Mouse (Mus musculus) neural tube, embryonic 12.5 days (tissue): ENCODE measurements around the gene Mrpl42. TPM values are rescaled to one million over a fixed set of nuclear protein-coding genes. Genes with fewer than 3 reads are reported as not detected.
A peak's percentile ranks its signal among the peaks of the same experiment; 100 is the strongest.
"Not testable (repeated sequence)": the region's sequence is repeated elsewhere in the genome, so short reads cannot be mapped to it uniquely, and the experiment has no call there.

Experiments
- ATAC-seq: fragments of 200-750 bp; cut with Nextera tagmentation; 2 replicates; pipeline ENCODE4 v1.8.0; 2017; ENCODE audit warnings: low read depth, mild to moderate bottlenecking, moderate TSS enrichment, moderate library complexity; ENCODE audit not compliant: low FRiP score
- H3K27ac ChIP-seq: fragments of 300-500 bp; sonication (generic); 2 replicates; pipeline ENCODE4 v1.5.1; 2016
- H3K27me3 ChIP-seq: fragments of 300-500 bp; sonication (generic); replicated peaks from 2 replicates; pipeline ENCODE4 v1.6.1; 2016; ENCODE audit warnings: mild to moderate bottlenecking
- H3K36me3 ChIP-seq: fragments of 300-500 bp; sonication (generic); 2 replicates; pipeline ENCODE4 v1.6.1; 2016; ENCODE audit warnings: mild to moderate bottlenecking
- H3K4me1 ChIP-seq: fragments of 300-500 bp; sonication (generic); 2 replicates; pipeline ENCODE4 v1.6.1; 2016
- H3K4me2 ChIP-seq: fragments of 300-500 bp; sonication (generic); replicated peaks from 2 replicates; pipeline ENCODE4 v1.6.1; 2016; ENCODE audit warnings: mild to moderate bottlenecking
- H3K4me3 ChIP-seq: fragments of 300-500 bp; sonication (generic); 2 replicates; pipeline ENCODE4 v1.5.1; 2016
- H3K9ac ChIP-seq: fragments of 300-500 bp; sonication (generic); 2 replicates; pipeline ENCODE4 v1.6.1; 2016; ENCODE audit warnings: mild to moderate bottlenecking
- H3K9me3 ChIP-seq: fragments of 300-500 bp; sonication (generic); 2 replicates; pipeline ENCODE4 v1.6.1; 2016; ENCODE audit warnings: mild to moderate bottlenecking
- WGBS: fragments of 180-500 bp; shearing (Covaris S2); methylation state at CpG from one replicate; pipeline ENCODE4 v1.1.7; 2016; 5-methylcytosine and 5-hydroxymethylcytosine counted together
- polyA plus RNA-seq: library from polyadenylated mRNA; unstranded; fragments of >200 nt; fragmentation: Nextera tagmentation; extraction: Ambion mirVana; gene quantifications from 2 replicates; pipeline ENCODE4 v1.2.1, GENCODE M21; 2016

Gene Mrpl42
- 262 TPM in 2 replicates for polyA plus RNA-seq

GRCm38 (mm10) chr10:95501463-95502081 is at the start of gene Mrpl42:
TSS of gene Mrpl42 (minus strand) at chr10:95501940.
- ATAC-seq: peak; percentile 98
- under 1% methylated on average over 35 of the region's 35 CpGs for WGBS
- Histone ChIP-seq H3K9ac (peak within 1 kb of the TSS; percentile 76), H3K4me3 (peak within 1 kb of the TSS; percentile 73), H3K36me3 (peaks cover 13% of the 10 kb centered on the region), H3K27ac (peak within 1 kb of the TSS; percentile 69; the same call in 1 of the 2 replicates), H3K4me1 (peaks cover 8% of the 10 kb centered on the region), H3K9me3 (no peaks in the 10 kb centered on the region), H3K4me2 (peak within 1 kb of the TSS; percentile 62), H3K27me3 (no peaks in the 10 kb centered on the region)

- no peak for ATAC-seq
- Histone ChIP-seq H3K4me2 (no peak overlapping the region), H3K36me3 (peaks cover 32% of the 10 kb centered on the region), H3K9me3 (no peaks in the 10 kb centered on the region), H3K9ac (no peak overlapping the region), H3K4me3 (no peak overlapping the region), H3K4me1 (peaks cover 4% of the 10 kb centered on the region), H3K27me3 (no peaks in the 10 kb centered on the region), H3K27ac (no peak overlapping the region)
- 67% methylated on average over 1 of the region's 1 CpGs for WGBS
These were observed 48.8 kb upstream of the Mrpl42 start for GRCm38 (mm10) chr10:95550506-95550905.

GRCm38 (mm10) chr10:95549080-95549479 is 47.3 kb upstream of the Mrpl42 start:
- not testable (repeated sequence) for ATAC-seq, H3K27me3 ChIP-seq, H3K4me2 ChIP-seq, H3K9me3 ChIP-seq, H3K27ac ChIP-seq, H3K4me3 ChIP-seq, H3K4me1 ChIP-seq, H3K9ac ChIP-seq
- WGBS: 67% methylated on average over 5 of the region's 5 CpGs
- H3K36me3 ChIP-seq: peaks cover 33% of the 10 kb centered on the region

GRCm38 (mm10) chr10:95548154-95548826 is 46.5 kb upstream of the Mrpl42 start:
- Histone ChIP-seq H3K4me2 (no peak overlapping the region), H3K9ac (no peak overlapping the region), H3K4me1 (peaks cover 4% of the 10 kb centered on the region), H3K9me3 (no peaks in the 10 kb centered on the region), H3K27me3 (no peaks in the 10 kb centered on the region), H3K4me3 (no peak overlapping the region), H3K36me3 (peaks cover 37% of the 10 kb centered on the region), H3K27ac (no peak overlapping the region)
- WGBS: 86% methylated on average over 11 of the region's 11 CpGs
- no peak for ATAC-seq

- ATAC-seq: no peak
- peaks cover 39% of the 10 kb centered on the region for H3K36me3 ChIP-seq
- 93% methylated on average over 2 of the region's 2 CpGs for WGBS
These were observed 44.4 kb upstream of the Mrpl42 start for GRCm38 (mm10) chr10:95546178-95546577.

GRCm38 (mm10) chr10:95545051-95545450 is 43.3 kb upstream of the Mrpl42 start:
- 79% methylated on average over 4 of the region's 4 CpGs for WGBS
- H3K36me3 ChIP-seq: peaks cover 39% of the 10 kb centered on the region
- no peak for ATAC-seq
- no peak overlapping the region for H3K4me3 ChIP-seq
- no peak overlapping the region for H3K4me2 ChIP-seq
- no peak overlapping the region for H3K27ac ChIP-seq
- H3K4me1 ChIP-seq: no peaks in the 10 kb centered on the region
- H3K9ac ChIP-seq: no peak overlapping the region
- no peaks in the 10 kb centered on the region for H3K9me3 ChIP-seq
- H3K27me3 ChIP-seq: no peaks in the 10 kb centered on the region

More at GRCm38 (mm10) chr10:95546178-95546577, 44.4 kb upstream of the Mrpl42 start:
- H3K4me3 ChIP-seq: no peak overlapping the region
- no peak overlapping the region for H3K4me2 ChIP-seq
- no peaks in the 10 kb centered on the region for H3K27me3 ChIP-seq
- no peak overlapping the region for H3K27ac ChIP-seq
- no peak overlapping the region for H3K9ac ChIP-seq
- H3K4me1 ChIP-seq: no peaks in the 10 kb centered on the region
- H3K9me3 ChIP-seq: no peaks in the 10 kb centered on the region

GRCm38 (mm10) chr10:95544651-95545050 is 42.9 kb upstream of the Mrpl42 start:
- no peaks in the 10 kb centered on the region for H3K27me3 ChIP-seq
- peaks cover 38% of the 10 kb centered on the region for H3K36me3 ChIP-seq
- no peak overlapping the region for H3K27ac ChIP-seq
- H3K4me1 ChIP-seq: no peaks in the 10 kb centered on the region
- H3K9me3 ChIP-seq: no peaks in the 10 kb centered on the region
- no peak overlapping the region for H3K9ac ChIP-seq
- no peak overlapping the region for H3K4me2 ChIP-seq
- ATAC-seq: no peak
- no peak overlapping the region for H3K4me3 ChIP-seq
- WGBS: 86% methylated on average over 2 of the region's 2 CpGs

- H3K9ac ChIP-seq: no peak overlapping the region
- H3K9me3 ChIP-seq: no peaks in the 10 kb centered on the region
- no peaks in the 10 kb centered on the region for H3K4me1 ChIP-seq
- H3K27ac ChIP-seq: no peak overlapping the region
- no peak overlapping the region for H3K4me2 ChIP-seq
- no peaks in the 10 kb centered on the region for H3K27me3 ChIP-seq
- H3K4me3 ChIP-seq: no peak overlapping the region
- ATAC-seq: no peak
- peaks cover 32% of the 10 kb centered on the region for H3K36me3 ChIP-seq
These were observed 42.3 kb upstream of the Mrpl42 start for GRCm38 (mm10) chr10:95544004-95544403.

- no peak for ATAC-seq
- H3K9me3 ChIP-seq: no peaks in the 10 kb centered on the region
- H3K27me3 ChIP-seq: no peaks in the 10 kb centered on the region
- H3K27ac ChIP-seq: no peak overlapping the region
- H3K9ac ChIP-seq: no peak overlapping the region
- 89% methylated on average over 2 of the region's 2 CpGs for WGBS
- no peak overlapping the region for H3K4me3 ChIP-seq
- peaks cover 29% of the 10 kb centered on the region for H3K36me3 ChIP-seq
- no peaks in the 10 kb centered on the region for H3K4me1 ChIP-seq
- no peak overlapping the region for H3K4me2 ChIP-seq
These were observed 41.6 kb upstream of the Mrpl42 start for GRCm38 (mm10) chr10:95543377-95543776.

- Histone ChIP-seq H3K4me1 (no peaks in the 10 kb centered on the region), H3K27ac (no peak overlapping the region), H3K9me3 (no peaks in the 10 kb centered on the region), H3K27me3 (no peaks in the 10 kb centered on the region), H3K4me3 (no peak overlapping the region), H3K36me3 (peaks cover 24% of the 10 kb centered on the region), H3K9ac (no peak overlapping the region), H3K4me2 (no peak overlapping the region)
- WGBS: 96% methylated on average over 4 of the region's 4 CpGs
- ATAC-seq: no peak
These were observed 41.2 kb upstream of the Mrpl42 start for GRCm38 (mm10) chr10:95542916-95543315.

- 91% methylated on average over 3 of the region's 3 CpGs for WGBS
- ATAC-seq: no peak
These were observed 38.1 kb upstream of the Mrpl42 start for GRCm38 (mm10) chr10:95539841-95540240.

GRCm38 (mm10) chr10:95539260-95539659 is 37.5 kb upstream of the Mrpl42 start:
- ATAC-seq: no peak
- Histone ChIP-seq H3K4me3 (no peak overlapping the region), H3K27ac (no peak overlapping the region), H3K9me3 (no peaks in the 10 kb centered on the region), H3K9ac (no peak overlapping the region), H3K36me3 (peaks cover 8% of the 10 kb centered on the region; the same call in 1 of the 2 replicates), H3K4me2 (no peak overlapping the region), H3K27me3 (no peaks in the 10 kb centered on the region), H3K4me1 (no peaks in the 10 kb centered on the region)
- WGBS: 92% methylated on average over 3 of the region's 3 CpGs

More at GRCm38 (mm10) chr10:95539841-95540240, 38.1 kb upstream of the Mrpl42 start:
- Histone ChIP-seq H3K27ac (no peak overlapping the region), H3K4me1 (no peaks in the 10 kb centered on the region), H3K4me2 (no peak overlapping the region), H3K4me3 (no peak overlapping the region), H3K9me3 (no peaks in the 10 kb centered on the region), H3K36me3 (peaks cover 8% of the 10 kb centered on the region; the same call in 1 of the 2 replicates), H3K9ac (no peak overlapping the region), H3K27me3 (no peaks in the 10 kb centered on the region)

- no peak overlapping the region for H3K4me2 ChIP-seq
- no peak overlapping the region for H3K27ac ChIP-seq
- no peak overlapping the region for H3K9ac ChIP-seq
- H3K9me3 ChIP-seq: no peaks in the 10 kb centered on the region
- no peaks in the 10 kb centered on the region for H3K36me3 ChIP-seq
- H3K27me3 ChIP-seq: no peaks in the 10 kb centered on the region
- no peak for ATAC-seq
- 87% methylated on average over 6 of the region's 6 CpGs for WGBS
- no peak overlapping the region for H3K4me3 ChIP-seq
- no peaks in the 10 kb centered on the region for H3K4me1 ChIP-seq
These were observed 34.4 kb upstream of the Mrpl42 start for GRCm38 (mm10) chr10:95536222-95536541.
